Mouse (Mus musculus) cerebellum, postnatal 14 days (tissue): ENCODE measurements around the gene Podxl2.

Experiments used
- DNase-seq, 2 experiments: peaks; one replicate each; pipeline ENCODE4 v3.0.0; 2021; ENCODE audit warnings: mixed read lengths in 2 of 2

The Podxl2 gene

GRCm38 (mm10) chr6:88794561-88794971, 80.3 kb downstream of the Podxl2 start:
- peak; percentile 60 to 61 for DNase-seq

- DNase-seq: no peak
These were observed 81.0 kb downstream of the Podxl2 start for GRCm38 (mm10) chr6:88793872-88794271.

- peak; percentile 76 to 80 for DNase-seq
These were observed 81.6 kb downstream of the Podxl2 start for GRCm38 (mm10) chr6:88793243-88793642.
